Mouse (Mus musculus) C2C12 (cell line): Measurements from ENCODE around the gene Plvap.

Experiments
- CTCF ChIP-seq: IDR thresholded peaks from one replicate; pipeline ENCODE4 v1.5.1; 2011; ENCODE audit not compliant: control insufficient read depth, insufficient read depth, insufficient read length
- FOSL1 ChIP-seq: IDR thresholded peaks from one replicate; pipeline ENCODE4 v1.8.0; 2011; ENCODE audit warnings: mild to moderate bottlenecking, low read length; ENCODE audit not compliant: poor library complexity, insufficient read depth, severe bottlenecking
- MAX ChIP-seq: IDR thresholded peaks from one replicate; pipeline ENCODE4 v1.6.1; 2011; ENCODE audit warnings: mild to moderate bottlenecking, control low read depth
- MYOD1 ChIP-seq: IDR thresholded peaks from one replicate; pipeline ENCODE4 v1.6.1; 2011; ENCODE audit warnings: low read depth; ENCODE audit not compliant: control insufficient read depth, insufficient read length
- USF1 ChIP-seq: IDR thresholded peaks from one replicate; pipeline ENCODE4 v1.6.1; 2011; ENCODE audit warnings: low read depth, mild to moderate bottlenecking, control low read depth, moderate library complexity

DNA sequence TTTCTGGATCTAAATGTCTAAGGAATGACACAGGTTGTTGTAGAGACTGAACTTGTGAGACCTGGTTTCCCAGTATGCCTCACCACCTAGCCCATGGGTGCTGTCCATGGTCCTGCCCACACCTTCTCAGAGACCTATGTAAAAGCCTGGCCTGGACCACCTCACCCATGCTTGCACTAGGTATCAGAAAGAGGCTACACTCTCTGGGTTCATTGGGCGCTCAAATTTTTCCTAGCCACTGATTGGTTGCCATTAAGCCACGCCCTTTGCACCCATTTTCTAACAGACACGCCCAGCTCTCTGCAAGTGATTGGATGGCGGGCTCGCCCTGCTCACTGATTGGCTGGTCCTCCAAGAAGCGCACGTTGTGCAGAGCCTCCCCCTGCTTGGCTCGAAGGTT lies 27.6 kb downstream of the Plvap start:
- TF ChIP-seq CTCF (no peak), MYOD1 (no peak), FOSL1 (no peak), MAX (no peak), USF1 (no peak)
